Mouse (Mus musculus): ENCODE measurements at regions not wholly inside any gene's neighbourhood (a gene's known extent, or its start where the extent isn't known, plus 50 kb on each side); places are given as distances from the start of the nearest gene placed in this dataset.

DNA sequence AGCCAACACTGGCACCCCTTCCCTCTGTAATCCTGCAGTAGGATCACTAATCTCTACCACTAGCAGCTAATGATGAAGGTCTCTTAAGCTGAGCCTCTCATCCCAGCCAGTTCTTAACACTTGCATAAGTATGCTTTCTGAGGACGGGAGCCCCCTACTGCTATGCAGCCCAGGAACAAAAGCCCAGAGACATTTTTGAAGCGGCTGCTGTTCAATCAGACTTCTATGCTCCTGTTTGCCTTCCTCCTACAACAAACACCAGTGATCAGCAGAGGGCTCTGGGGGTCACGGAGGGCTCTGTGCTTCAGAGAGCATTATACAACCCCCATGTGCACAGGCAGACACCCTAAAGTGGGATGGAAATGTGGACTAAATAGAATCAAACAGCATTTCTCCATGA lies 162.4 kb downstream of the Barhl2 start:
- no peak for TF ChIP-seq CTCF (IDR thresholded peaks at IDR 0.05; ENCODE audit: extremely low read depth, insufficient read depth, insufficient read length, insufficient replicate concordance)
- TF ChIP-seq POLR2A (IDR thresholded peaks at IDR 0.05; ENCODE audit: low read depth, low read length), result no peak

All from spleen, adult 2 months (tissue).